Mouse (Mus musculus) spleen, adult 2 months (tissue): ENCODE data around the gene Mcl1.

Experiments
- CTCF ChIP-seq: fragments of 200-500 bp; IDR thresholded peaks from 2 replicates; pipeline ENCODE4 v1.5.1; 2011; ENCODE audit warnings: mild to moderate bottlenecking, inconsistent platforms; ENCODE audit not compliant: insufficient read depth, insufficient read length, insufficient replicate concordance; ENCODE audit errors: extremely low read depth
- POLR2A ChIP-seq: fragments of 200-500 bp; IDR thresholded peaks from 2 replicates; pipeline ENCODE4 v1.6.1; 2011; ENCODE audit warnings: low read depth, low read length, inconsistent platforms

GRCm38 (mm10) chr3:95651033-95651373 lies 7.6 kb upstream of the Mcl1 start:
- no peak for TF ChIP-seq CTCF
- no peak for TF ChIP-seq POLR2A
